Mouse (Mus musculus) small intestine, adult 2 months (tissue): ENCODE data around the gene Trip6.

Source experiments
- CTCF ChIP-seq: fragments of 200-500 bp; IDR thresholded peaks from 2 replicates; pipeline ENCODE4 v1.5.1; 2012; ENCODE audit warnings: low read depth, mild to moderate bottlenecking, control low read depth, inconsistent platforms, low read length, moderate library complexity, mixed read lengths; ENCODE audit not compliant: insufficient replicate concordance, insufficient read length; ENCODE audit errors: extremely low read depth
- POLR2A ChIP-seq: fragments of 200-500 bp; IDR thresholded peaks from 2 replicates; pipeline ENCODE4 v1.6.1; 2012; ENCODE audit warnings: low read depth, mild to moderate bottlenecking, control low read depth, inconsistent platforms, low read length, moderate library complexity

GRCm38 (mm10) chr5:137340222-137340621 lies 26.0 kb upstream of the Trip6 start:
- TF ChIP-seq POLR2A (no peak), CTCF (no peak)
